22 mouse cellular contexts compared by ENCODE assay signal in genomic region chr4:117570964-117571363, GRCm38 (mm10). TPM values are rescaled to one million over a fixed set of nuclear protein-coding genes. Genes with fewer than 3 reads are reported as not detected.
A peak's percentile ranks its signal among the peaks of the same experiment; 100 is the strongest.
DNase-seq lines count a peak whose midpoint lies in the region; ATAC-seq and TF ChIP-seq lines count a peak whose summit lies in the region.
"Had no signal": no experiment of that assay in that cellular context is flagged by ENCODE, and none has a peak within 500 bp of the region (broad histone marks: within the 10 kb centered on the region; RNA-seq: fewer than 3 reads in every experiment).

No protein-coding gene starts in this region.

- no peaks in the 10 kb centered on the region for H3K9me3 ChIP-seq in heart, embryonic 14.5 days (ENCODE audit: control insufficient read depth, low read length)
- H3K9me3 ChIP-seq: forebrain, embryonic 15.5 days; hindbrain, embryonic 13.5 days; liver, embryonic 13.5 days; midbrain, embryonic 13.5 days had no signal

- WGBS in kidney, adult 2 months, result 86% methylated on average over 5 of the region's 5 CpGs
- 65% methylated on average over 5 of the region's 5 CpGs for WGBS in heart, embryonic 14.5 days

- no peak overlapping the region for H3K9ac ChIP-seq in heart, embryonic 14.5 days (ENCODE audit: low read length)
- H3K9ac ChIP-seq: forebrain, embryonic 15.5 days; hindbrain, embryonic 13.5 days; liver, embryonic 13.5 days; midbrain, embryonic 13.5 days had no signal

- no peak overlapping the region for H3K27ac ChIP-seq in kidney, adult 2 months (ENCODE audit: insufficient read depth, low read depth, low read length)
- H3K27ac ChIP-seq in cortical plate, adult 2 months (ENCODE audit: insufficient read depth, low read length), result 0 out of 2 replicates have a peak overlapping the region, but pooled peaks have one; percentile 22
- H3K27ac ChIP-seq in heart, embryonic 14.5 days (replicated peaks in 1 of 2; ENCODE audit: control insufficient read depth in 1 of 2, insufficient read depth in 1 of 2, low read depth in 2 of 2, low read length in 2 of 2), result peak overlapping the region; percentile 19 to 42; a peak in 1 of 4 replicates
- H3K27ac ChIP-seq: forebrain, embryonic 15.5 days; hindbrain, embryonic 13.5 days; kidney, postnatal 0 days; liver, embryonic 13.5 days; midbrain, embryonic 13.5 days; stomach, postnatal 0 days had no signal

- no peak for TF ChIP-seq POLR2A in kidney, adult 2 months (IDR thresholded peaks at IDR 0.05; ENCODE audit: low read depth, low read length)
- no peak for TF ChIP-seq POLR2A in cortical plate, adult 2 months (IDR thresholded peaks at IDR 0.05; ENCODE audit: extremely low read depth, insufficient read depth, low read length)

- no peak overlapping the region for H3K4me2 ChIP-seq in heart, embryonic 14.5 days (ENCODE audit: low read length)
- H3K4me2 ChIP-seq: forebrain, embryonic 15.5 days; hindbrain, embryonic 13.5 days; liver, embryonic 13.5 days; midbrain, embryonic 13.5 days had no signal

- H3K4me3 ChIP-seq in kidney, adult 2 months (ENCODE audit: insufficient read depth, low read depth, low read length), result no peak overlapping the region
- no peak overlapping the region for H3K4me3 ChIP-seq in cortical plate, adult 2 months (ENCODE audit: insufficient read depth, low read length)
- H3K4me3 ChIP-seq in heart, embryonic 14.5 days (ENCODE audit: control insufficient read depth in 1 of 2, insufficient read depth in 1 of 2, low read depth in 1 of 2, low read length in 2 of 2), result no peak overlapping the region
- H3K4me3 ChIP-seq: forebrain, embryonic 15.5 days; hindbrain, embryonic 13.5 days; liver, embryonic 13.5 days; midbrain, embryonic 13.5 days; myocyte had no signal

- DNase-seq in kidney, adult 2 months, result peak; percentile 6
- no peak for DNase-seq in kidney, adult 11 months
- peak; percentile 14 for DNase-seq in heart, postnatal 4 days
- no peak for DNase-seq in right cerebral cortex, adult 18-20 months
- DNase-seq: cerebellum, adult 8-10 months; gastrocnemius, postnatal 25 days; kidney, adult 18-20 months; liver, embryonic 13.5 days; lung, adult 2 months; lung, postnatal 14 days; thymus, adult 2 months; thymus, postnatal 4 days had no signal

- ATAC-seq in heart, embryonic 14.5 days (ENCODE audit: insufficient number of reproducible peaks, insufficient read depth, low FRiP score, low read depth), result peak; percentile 54
- no peak for ATAC-seq in CD4-positive, CD25-positive, alpha-beta regulatory T cell, adult 4 months
- ATAC-seq: activated CD4-positive, CD25-positive, alpha-beta regulatory T cell, adult 4 months; forebrain, embryonic 15.5 days; midbrain, embryonic 13.5 days had no signal

- no peaks in the 10 kb centered on the region for H3K4me1 ChIP-seq in kidney, adult 2 months (ENCODE audit: control insufficient read depth, insufficient read depth, low read length)
- peaks cover 2% of the 10 kb centered on the region for H3K4me1 ChIP-seq in cortical plate, adult 2 months (ENCODE audit: control insufficient read depth, insufficient read depth, low read length)
- H3K4me1 ChIP-seq in heart, embryonic 14.5 days (ENCODE audit: control insufficient read depth in 2 of 2, insufficient read depth in 2 of 2, low read length in 2 of 2), result peaks cover 5 to 10% of the 10 kb centered on the region in 2 experiments; a peak in 2 of 4 replicates
- H3K4me1 ChIP-seq: forebrain, embryonic 15.5 days; liver, embryonic 13.5 days had no signal

- H3K36me3 ChIP-seq in kidney, adult 2 months (ENCODE audit: control insufficient read depth, insufficient read depth, low read length), result no peaks in the 10 kb centered on the region
- peaks cover 12% of the 10 kb centered on the region for H3K36me3 ChIP-seq in heart, embryonic 14.5 days (ENCODE audit: control insufficient read depth, insufficient read depth, low read length)

- H3K27me3 ChIP-seq in kidney, adult 2 months (replicated peaks; ENCODE audit: control insufficient read depth, insufficient read depth, low read length), result no peaks in the 10 kb centered on the region
- H3K27me3 ChIP-seq in heart, embryonic 14.5 days (ENCODE audit: control insufficient read depth, insufficient read depth, low read length), result no peaks in the 10 kb centered on the region
- H3K27me3 ChIP-seq: forebrain, embryonic 15.5 days; hindbrain, embryonic 13.5 days; liver, embryonic 13.5 days; midbrain, embryonic 13.5 days had no signal

- TF ChIP-seq CTCF in kidney, adult 2 months (conservative IDR thresholded peaks at IDR 0.05; ENCODE audit: insufficient read depth, insufficient read length, low read depth, low read length), result no peak
- no peak for TF ChIP-seq CTCF in cortical plate, adult 2 months (IDR thresholded peaks at IDR 0.05; ENCODE audit: extremely low read depth, insufficient read depth, low read length)

RNA-seq across cellular contexts. Expression of gene Eri3, which starts 20.8 kb away (rescaled TPM):
- polyA plus RNA-seq in kidney, adult 2 months (2012; rRNA removed), result 73.0 and 97.6 TPM in 2 replicates
- polyA plus RNA-seq in cortical plate, adult 2 months (2012; rRNA removed), result 199 and 201 TPM in 2 replicates
- polyA plus RNA-seq in heart, embryonic 14.5 days (2014; fragmentation: Nextera tagmentation; extraction: Ambion mirVana), result 128 and 130 TPM in 2 replicates
- total RNA-seq in heart, postnatal 4 days (2021), result 10 to 100 TPM; 81.4 to 92.0 TPM
- polyA plus RNA-seq in CD4-positive, CD25-positive, alpha-beta regulatory T cell, adult 4 months (2017; shearing (Covaris generic)), result 10 to 100 TPM; 50.0 to 61.7 TPM

Comparison
In these comparisons a context has a peak if more than half of its experiments do, and no peak if none do; other contexts are left out.
1. DNase-seq: peak in kidney, adult 2 months (single experiment) and heart, postnatal 4 days (single experiment); none in kidney, adult 11 months (single experiment) and right cerebral cortex, adult 18-20 months (single experiment).